Mouse (Mus musculus): ENCODE measurements around the gene Iqsec3. TPM values are rescaled to one million over a fixed set of nuclear protein-coding genes. Genes with fewer than 3 reads are reported as not detected.
A peak's percentile ranks its signal among the peaks of the same experiment; 100 is the strongest.
"Not testable (repeated sequence)": the region's sequence is repeated elsewhere in the genome, so short reads cannot be mapped to it uniquely, and the experiment has no call there.

The Iqsec3 gene
- total RNA-seq, 2 experiments from 2014 or later = 101 to 112 TPM

DNA sequence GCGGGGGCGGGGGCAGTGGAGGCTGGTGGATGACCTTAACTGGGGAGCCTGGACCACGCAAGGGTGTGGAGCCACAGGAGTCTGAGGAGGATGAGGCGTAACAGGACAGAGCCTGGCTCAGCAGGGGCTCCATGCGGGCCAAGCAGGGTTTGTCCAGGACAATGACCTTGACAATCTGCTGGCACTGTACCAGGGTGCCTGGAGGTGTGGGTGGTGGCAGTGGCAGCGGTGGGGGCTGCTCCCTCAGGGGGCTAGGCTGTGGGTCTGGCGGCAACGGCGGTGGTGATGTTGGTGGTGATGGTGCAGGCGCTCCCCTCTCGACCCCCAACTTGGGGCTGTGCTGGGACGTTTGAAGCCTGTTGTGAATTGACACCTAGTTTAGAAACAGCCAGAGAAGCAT, 97.3 kb downstream of the Iqsec3 start:
- intact Hi-C loops (cut with DNase I) = no loop called here
- DNase-seq (ENCODE audit: low spot score in 2 of 2) = no peak

DNA sequence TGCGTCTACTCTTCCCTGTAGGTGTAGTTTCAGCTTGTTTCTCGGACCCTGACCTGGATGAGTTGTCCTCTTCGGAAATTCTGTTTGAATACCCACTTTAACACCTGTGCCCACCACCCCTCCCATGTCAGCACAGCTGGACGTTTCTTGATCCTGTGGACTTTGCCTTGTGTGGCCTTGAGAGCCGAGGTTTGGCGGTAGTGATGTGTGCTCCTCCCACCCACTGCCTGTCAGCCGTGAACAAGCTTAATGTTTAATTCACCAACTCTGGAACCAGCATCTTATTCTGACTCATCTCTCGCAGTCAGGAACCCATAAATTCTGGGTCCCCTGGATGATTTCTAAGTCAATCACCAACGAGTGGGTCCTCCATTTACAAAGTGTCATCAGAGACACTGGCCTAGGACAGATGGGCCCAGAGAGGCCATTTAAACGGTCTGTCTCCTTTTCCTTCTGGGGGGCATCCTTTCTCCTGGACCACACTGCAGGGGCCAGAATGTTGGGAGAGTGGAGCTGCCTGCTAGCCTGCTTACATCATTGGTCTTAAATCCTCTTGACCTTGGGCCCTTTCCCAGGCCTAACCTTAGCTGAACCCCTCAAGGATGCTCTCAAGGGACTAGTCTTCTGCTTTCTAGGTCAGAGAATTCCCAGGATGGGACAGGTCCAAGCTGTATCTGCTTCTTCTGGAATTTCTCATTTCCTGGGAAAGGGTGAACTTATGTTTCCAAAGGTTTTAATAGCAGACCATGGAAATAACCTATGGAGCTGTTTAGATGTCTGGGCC, 102.1 kb downstream of the Iqsec3 start:
- DNase-seq (ENCODE audit: low spot score in 2 of 2) = no peak
- intact Hi-C loops (cut with DNase I) = no loop called here

- intact Hi-C loops (cut with DNase I) = no loop called here
- no peak for DNase-seq (ENCODE audit: low spot score in 2 of 2)
Measured at GRCm38 (mm10) chr6:121367099-121367498, 106.4 kb downstream of the Iqsec3 start.

DNA sequence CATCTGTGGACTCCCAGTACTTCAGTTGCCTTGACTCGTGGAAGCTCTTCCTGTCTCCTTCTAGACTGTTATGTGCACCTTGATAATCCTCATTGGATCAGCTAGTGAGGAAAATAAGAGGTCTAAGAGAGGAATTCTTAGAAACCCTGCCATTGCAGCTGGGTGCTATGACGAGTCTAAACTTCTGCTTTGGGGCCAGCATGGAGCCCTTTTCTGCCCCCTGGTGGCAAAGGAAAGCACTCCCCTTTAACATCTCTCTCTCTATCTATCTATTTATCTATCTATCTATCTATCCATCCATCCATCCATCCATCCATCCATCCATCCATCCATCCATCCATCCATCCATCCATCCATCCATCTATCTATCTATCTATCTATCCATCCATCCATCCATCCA, 106.9 kb downstream of the Iqsec3 start:
- DNase-seq (ENCODE audit: low spot score in 2 of 2); intact Hi-C loops (cut with DNase I): not testable (repeated sequence)

GRCm38 (mm10) chr6:121363956-121364355, 109.5 kb downstream of the Iqsec3 start:
- intact Hi-C loops (cut with DNase I) = loop anchor here (2.0 kb wide), 1 partner anchor 91 kb away; no protein-coding TSS in a partner anchor
- DNase-seq (ENCODE audit: low spot score in 2 of 2) = no peak

DNA sequence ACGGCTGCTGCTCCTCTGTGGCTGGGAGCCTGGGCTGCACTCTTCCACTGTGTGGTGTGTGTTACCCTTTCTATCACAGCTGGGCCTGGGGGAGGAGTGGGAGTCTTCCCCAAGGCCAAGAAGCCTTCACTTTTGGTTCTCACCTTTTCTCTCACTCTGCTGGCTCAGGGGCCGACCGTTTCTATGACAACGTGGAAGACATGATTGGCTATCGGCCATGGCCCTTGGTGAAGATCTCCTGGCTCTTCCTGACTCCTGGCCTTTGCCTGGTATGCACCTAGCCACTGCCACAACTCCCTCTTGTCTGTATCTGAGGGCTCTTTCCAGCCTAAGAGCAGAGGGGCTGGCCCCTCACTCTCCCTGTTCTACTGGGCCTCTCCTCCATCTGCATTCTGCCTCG, 110.4 kb downstream of the Iqsec3 start:
- intact Hi-C loops (cut with DNase I) = no loop called here
- DNase-seq (ENCODE audit: low spot score in 2 of 2) = no peak

DNA sequence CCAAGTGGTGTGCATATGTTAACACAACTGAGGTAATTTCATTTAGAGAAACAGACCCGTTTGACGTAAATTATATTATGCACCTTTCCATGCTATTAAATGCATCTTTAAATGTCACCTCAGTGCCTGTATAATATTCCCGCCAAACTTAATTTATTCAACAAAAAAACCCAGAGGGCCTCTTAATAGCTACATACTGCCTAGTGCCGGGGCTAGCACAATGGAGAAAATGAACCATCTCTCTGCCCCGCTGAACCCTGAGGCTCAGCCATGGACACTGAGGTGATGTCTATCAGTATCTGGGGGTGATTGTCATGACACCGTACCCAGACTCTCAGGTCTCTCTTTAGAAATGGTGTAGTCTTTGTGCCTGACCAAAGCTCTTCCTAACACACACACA, 116.2 kb downstream of the Iqsec3 start:
- intact Hi-C loops (cut with DNase I) = no loop called here
- DNase-seq (ENCODE audit: low spot score in 2 of 2) = no peak

- intact Hi-C loops (cut with DNase I) = no loop called here
- no peak for DNase-seq (ENCODE audit: low spot score in 2 of 2)
Measured at GRCm38 (mm10) chr6:121356041-121356440, 117.4 kb downstream of the Iqsec3 start.

- intact Hi-C loops (cut with DNase I) = no loop called here
Measured at GRCm38 (mm10) chr6:121352276-121352675, 121.2 kb downstream of the Iqsec3 start.

DNA sequence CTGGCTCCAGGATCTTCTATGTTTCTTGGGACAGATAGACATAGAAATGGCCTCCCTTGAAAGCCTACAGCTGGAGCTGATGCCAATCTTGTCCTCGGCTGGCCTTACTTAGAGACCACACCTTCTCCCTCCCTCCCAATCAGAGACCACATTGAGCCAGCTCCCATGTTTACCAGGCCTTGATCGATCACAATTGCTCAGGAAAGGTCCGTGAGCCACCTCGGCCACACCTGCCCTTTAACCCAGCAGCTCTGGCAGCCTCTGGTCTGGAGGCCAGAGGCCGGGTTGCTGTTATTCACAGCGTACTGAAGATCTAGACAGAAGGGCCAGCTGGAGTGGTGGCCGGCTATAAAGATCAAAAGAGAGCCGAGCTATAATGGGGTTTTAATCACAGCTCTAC, 127.0 kb downstream of the Iqsec3 start:
- no peak for DNase-seq (ENCODE audit: low spot score in 2 of 2)
- intact Hi-C loops (cut with DNase I) = no loop called here

More at GRCm38 (mm10) chr6:121352276-121352675, 121.2 kb downstream of the Iqsec3 start:
- no peak for DNase-seq (ENCODE audit: low spot score in 2 of 2)

DNA sequence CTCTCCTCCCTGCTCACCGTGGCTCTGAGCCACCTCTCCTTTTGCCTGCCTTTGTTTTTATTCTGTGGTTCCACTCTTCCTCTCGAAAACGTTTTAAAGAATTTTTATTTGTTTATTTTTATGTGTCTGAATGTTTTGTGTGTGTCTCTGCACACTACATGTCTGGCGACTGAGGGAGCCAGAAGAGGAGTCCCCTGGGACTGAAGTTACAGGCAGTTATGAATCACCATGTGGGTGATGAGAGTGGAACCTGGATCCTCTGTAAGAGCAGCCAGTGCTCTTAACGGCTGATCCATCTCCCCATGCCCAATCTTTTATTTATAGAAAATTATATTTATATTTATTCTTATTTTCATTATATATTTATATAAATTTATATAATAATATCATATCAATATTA, 129.1 kb downstream of the Iqsec3 start:
- no peak for DNase-seq (ENCODE audit: low spot score in 2 of 2)
- intact Hi-C loops (cut with DNase I) = no loop called here

DNA sequence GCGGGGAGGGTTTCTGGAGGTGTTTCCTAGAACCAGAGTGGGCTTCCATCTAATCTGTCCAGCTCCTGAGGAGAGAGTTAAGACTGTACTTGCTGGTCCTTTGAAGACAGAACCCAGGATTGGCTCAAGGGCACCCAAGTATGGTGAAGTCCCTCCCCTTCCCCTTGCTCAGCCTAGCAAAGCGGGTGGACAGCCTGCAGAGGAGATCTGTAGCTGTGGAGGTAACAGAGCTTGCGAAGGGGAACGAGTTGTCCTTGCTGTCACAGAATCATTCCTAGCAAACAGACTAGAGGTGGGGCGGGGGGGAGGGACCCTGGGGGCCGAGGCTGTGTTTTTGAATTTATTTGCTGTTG, 129.7 kb downstream of the Iqsec3 start:
- intact Hi-C loops (cut with DNase I) = no loop called here
- no peak for DNase-seq (ENCODE audit: low spot score in 2 of 2)

- intact Hi-C loops (cut with DNase I) = no loop called here
- DNase-seq (ENCODE audit: low spot score in 2 of 2) = no peak
Measured at GRCm38 (mm10) chr6:121343026-121343770, 130.3 kb downstream of the Iqsec3 start, which contains the start of gene Slc6a12. Gene Slc6a12, plus strand, starts transcription at chr6:121343076.

- intact Hi-C loops (cut with DNase I) = no loop called here
- no peak for DNase-seq (ENCODE audit: low spot score in 2 of 2)
Measured at GRCm38 (mm10) chr6:121341650-121342049, 131.8 kb downstream of the Iqsec3 start.

GRCm38 (mm10) chr6:121338519-121338896, 135.0 kb downstream of the Iqsec3 start:
- DNase-seq (ENCODE audit: low spot score in 2 of 2) = no peak
- intact Hi-C loops (cut with DNase I) = loop anchor here (1.0 kb wide), 1 partner anchor 195 kb away; no protein-coding TSS in a partner anchor

- intact Hi-C loops (cut with DNase I) = loop anchor here (1.0 kb wide), 1 partner anchor 195 kb away; no protein-coding TSS in a partner anchor
- DNase-seq (ENCODE audit: low spot score in 2 of 2) = peak; percentile 69 to 76
Measured at GRCm38 (mm10) chr6:121337770-121338518, 135.5 kb downstream of the Iqsec3 start.

DNA sequence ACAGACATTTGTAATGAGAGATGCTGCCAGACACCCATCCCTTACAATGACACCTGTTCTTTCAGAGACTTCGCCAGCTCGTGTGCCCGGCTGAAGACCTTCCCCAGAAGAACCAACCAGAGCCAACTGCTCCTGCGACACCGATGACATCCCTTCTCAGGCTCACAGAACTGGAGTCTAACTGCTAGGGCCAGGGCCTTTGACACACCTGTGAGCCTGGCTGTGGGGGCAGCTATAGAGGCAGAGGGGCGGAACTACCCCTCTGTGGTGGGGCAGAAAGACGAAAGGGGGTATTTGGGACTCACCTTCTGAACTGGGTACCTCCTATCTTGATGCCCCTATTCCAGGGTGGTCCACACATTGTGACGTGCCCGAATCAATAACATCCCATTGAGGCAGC, 136.2 kb downstream of the Iqsec3 start:
- DNase-seq (ENCODE audit: low spot score in 2 of 2) = no peak
- intact Hi-C loops (cut with DNase I) = no loop called here

DNA sequence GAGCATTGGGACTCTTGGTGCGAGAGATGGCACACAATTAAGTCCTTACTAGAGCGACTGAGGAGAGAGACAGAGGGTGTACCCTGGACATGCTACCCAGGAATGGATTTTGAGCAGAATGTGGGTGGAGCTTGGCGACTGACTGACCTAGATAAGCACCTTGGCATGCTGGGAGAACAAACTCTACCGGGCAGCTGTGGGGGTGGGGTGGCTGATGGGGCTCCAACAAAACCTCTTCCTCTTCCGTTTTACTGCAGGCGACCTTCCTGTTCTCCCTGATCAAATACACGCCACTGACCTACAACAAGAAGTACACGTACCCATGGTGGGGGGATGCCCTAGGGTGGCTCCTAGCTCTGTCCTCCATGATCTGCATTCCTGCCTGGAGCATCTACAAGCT, 136.9 kb downstream of the Iqsec3 start:
- intact Hi-C loops (cut with DNase I) = no loop called here
- DNase-seq (ENCODE audit: low spot score in 2 of 2) = no peak

DNA sequence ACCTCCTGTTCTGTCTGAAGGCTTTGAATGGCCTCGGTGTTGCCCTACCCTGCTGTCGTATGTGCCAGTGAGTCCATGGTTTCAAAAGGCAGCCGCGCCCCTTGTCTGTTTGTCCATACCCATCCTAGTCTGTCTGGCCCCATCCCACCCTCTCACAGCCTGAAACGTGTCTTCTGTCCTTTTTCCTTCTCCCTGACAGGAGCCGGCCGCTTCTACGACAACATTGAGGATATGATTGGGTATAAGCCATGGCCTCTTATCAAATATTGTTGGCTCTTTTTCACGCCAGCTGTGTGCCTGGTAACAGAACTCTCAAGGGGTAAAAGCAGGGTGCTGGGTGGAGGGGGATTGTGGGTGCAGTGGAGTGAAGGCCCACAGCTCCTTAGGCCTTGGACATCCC, 137.6 kb downstream of the Iqsec3 start:
- intact Hi-C loops (cut with DNase I) = no loop called here
- DNase-seq (ENCODE audit: low spot score in 2 of 2) = no peak

DNA sequence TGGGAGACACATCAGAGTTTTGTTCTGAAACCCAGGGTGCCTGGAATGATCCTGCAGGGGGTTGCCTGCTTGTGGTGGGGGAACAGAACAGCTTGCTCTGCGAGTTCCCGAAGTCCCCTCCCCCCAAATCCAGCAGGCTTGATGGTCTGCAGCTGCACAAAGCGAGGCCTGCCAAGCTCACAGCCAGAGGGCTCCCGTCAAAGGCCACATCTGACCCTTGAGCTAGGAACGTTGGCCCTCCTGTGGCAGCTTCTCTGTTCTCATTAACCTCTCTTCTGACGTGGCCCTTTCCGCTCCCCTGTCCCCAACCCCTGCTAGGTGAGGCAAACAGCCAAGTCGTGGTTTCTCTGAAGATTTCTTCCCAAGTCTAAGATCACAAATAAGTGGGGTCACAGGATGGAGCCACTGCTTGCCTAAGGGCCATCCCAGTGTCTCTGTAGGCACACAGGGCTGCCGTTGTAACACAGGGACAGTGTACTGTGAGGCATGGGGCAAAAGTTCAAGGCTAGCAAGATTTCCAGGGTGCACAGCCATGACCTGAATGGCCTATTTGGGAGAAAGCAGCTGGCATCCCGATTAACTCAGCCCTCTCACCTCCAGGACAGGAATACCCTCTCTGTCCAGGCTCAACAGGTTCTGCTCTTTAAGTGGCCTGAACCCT, 143.5 kb downstream of the Iqsec3 start:
- intact Hi-C loops (cut with DNase I) = no loop called here
- DNase-seq (ENCODE audit: low spot score in 2 of 2) = no peak
